Mouse (Mus musculus) hematopoietic stem cell, adult 5-6 weeks (primary cell): ENCODE data around the gene Serpinb1a. TPM values are rescaled to one million over a fixed set of nuclear protein-coding genes. Genes with fewer than 3 reads are reported as not detected.

Experiments used
- ATAC-seq, 2 experiments: fragments of 125-278 bp in 1 of 2; replicated peaks in 1 of 2; 2 replicates each; pipeline ENCODE4 v1.8.0; 2016 to 2017; ENCODE audit warnings: inconsistent platforms in 2 of 2, mild to moderate bottlenecking in 2 of 2, moderate number of reproducible peaks in 2 of 2, low read depth in 1 of 2, moderate TSS enrichment in 1 of 2; ENCODE audit not compliant: low FRiP score in 2 of 2, poor library complexity in 2 of 2, severe bottlenecking in 2 of 2, insufficient read depth in 1 of 2, low TSS enrichment in 1 of 2
- total RNA-seq: library from RNA; stranded (forward); fragments of 172-1452, 232-1000 nt; gene quantifications from 2 replicates; pipeline ENCODE4 v1.2.3, GENCODE M21; 2017

Serpinb1a gene
- total RNA-seq, 1 experiment from 2014 or later, result 253 TPM

- ATAC-seq, result no peak
These were observed 31.7 kb downstream of the Serpinb1a start for GRCm38 (mm10) chr13:32819241-32819640.

DNA sequence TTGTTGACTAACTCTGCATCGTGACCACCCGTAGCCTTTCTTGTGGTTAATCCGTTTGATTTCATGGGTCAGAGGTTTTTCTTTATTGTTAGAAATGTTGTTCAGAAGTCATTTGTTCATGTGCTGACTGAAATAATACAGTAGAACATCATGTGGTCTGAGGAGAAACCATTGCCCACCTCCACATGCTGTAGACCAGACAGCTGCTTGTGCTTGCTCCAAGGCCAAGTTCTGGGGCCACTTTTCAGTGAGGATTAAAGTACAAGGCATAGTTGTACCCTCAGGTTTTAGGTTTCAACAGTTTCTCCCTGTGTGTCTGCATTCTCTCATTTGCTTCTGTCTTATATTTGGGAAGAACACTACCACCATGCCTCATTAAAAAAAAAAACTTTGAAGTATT, 43.4 kb downstream of the Serpinb1a start:
- no peak for ATAC-seq

GRCm38 (mm10) chr13:32806820-32807219, 44.2 kb downstream of the Serpinb1a start:
- ATAC-seq, result no peak

GRCm38 (mm10) chr13:32803701-32804345, 47.2 kb downstream of the Serpinb1a start:
- no peak for ATAC-seq

GRCm38 (mm10) chr13:32802259-32803081, 48.5 kb downstream of the Serpinb1a start, which contains the start of gene D930007J09Rik:
Gene D930007J09Rik (minus strand): TSS chr13:32802849.
- ATAC-seq, result peak in 1 of 2 experiments; percentile 8; a peak in 1 of 4 replicates

DNA sequence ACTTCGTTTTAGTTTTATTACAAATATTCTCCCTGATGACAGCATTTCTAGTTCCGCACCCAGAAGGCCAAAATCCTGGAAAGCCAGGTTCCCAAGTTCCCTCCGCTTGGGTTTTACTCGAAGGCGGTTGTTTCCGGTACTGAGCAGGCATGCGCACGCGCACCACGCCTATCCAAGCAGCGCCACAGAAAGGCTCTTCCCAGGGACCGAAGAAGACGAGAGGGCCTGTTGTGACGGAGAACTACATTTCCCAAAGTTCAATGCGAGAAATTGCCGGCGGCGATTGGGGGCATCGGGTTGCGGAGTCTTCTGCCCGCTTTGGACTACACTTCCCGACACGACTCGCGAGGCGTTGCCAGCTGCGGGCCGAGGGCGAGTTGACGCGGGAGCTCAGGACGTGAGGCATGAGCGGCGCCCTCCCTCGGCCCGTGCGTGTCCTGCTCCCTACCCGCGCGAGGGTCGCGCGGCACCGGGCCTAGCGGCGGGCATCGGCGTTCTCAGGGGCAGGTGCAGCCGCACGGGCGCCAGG, 49.2 kb downstream of the Serpinb1a start, which contains the start of gene Wrnip1:
Wrnip1 (plus strand) TSS at position 346 of the 529 bp plus-strand sequence.
- peak; percentile 94 to 95 for ATAC-seq

GRCm38 (mm10) chr13:32800859-32801258, 50.1 kb downstream of the Serpinb1a start:
- peak; percentile 73 to 87 for ATAC-seq

DNA sequence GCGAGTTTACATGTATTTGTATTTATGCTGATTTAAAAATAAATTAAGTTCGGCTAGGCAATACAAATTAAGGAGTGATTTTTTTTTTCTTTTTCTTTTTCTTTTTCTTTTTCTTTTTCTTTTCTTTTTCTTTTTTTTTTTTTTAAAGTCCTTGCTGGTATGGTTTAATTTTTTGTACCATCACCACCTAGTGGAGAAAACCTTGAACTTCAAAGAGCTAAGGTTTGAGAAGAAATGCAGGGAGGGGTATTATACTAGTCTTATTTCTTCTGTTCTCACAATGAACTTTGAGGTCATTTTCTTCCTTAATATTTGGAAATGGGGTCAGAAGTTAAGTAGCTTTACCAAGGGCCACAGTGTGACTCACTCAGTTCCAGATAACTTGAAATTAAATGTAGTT, 51.9 kb downstream of the Serpinb1a start:
- no peak for ATAC-seq

DNA sequence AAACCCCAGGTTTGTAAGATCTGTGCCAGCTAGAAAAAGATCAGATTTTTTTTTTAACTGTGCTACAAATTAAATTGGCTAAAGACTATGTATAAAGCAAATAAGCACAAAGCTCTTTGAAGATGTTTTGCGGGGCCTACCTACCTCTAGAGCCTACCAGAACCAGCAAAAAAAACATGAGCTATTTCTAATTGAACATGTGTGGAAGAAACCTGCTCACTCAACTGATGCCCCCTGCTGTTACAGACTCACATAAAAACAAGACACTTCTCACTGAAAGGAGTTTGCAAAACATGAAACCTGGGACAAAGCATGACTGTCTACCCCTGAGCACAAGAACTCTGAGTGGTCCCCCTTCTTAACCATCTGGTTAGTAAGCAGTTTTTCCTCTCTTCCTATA, 53.9 kb downstream of the Serpinb1a start:
- ATAC-seq, result no peak

GRCm38 (mm10) chr13:32795166-32795565, 55.8 kb downstream of the Serpinb1a start:
- ATAC-seq, result no peak

DNA sequence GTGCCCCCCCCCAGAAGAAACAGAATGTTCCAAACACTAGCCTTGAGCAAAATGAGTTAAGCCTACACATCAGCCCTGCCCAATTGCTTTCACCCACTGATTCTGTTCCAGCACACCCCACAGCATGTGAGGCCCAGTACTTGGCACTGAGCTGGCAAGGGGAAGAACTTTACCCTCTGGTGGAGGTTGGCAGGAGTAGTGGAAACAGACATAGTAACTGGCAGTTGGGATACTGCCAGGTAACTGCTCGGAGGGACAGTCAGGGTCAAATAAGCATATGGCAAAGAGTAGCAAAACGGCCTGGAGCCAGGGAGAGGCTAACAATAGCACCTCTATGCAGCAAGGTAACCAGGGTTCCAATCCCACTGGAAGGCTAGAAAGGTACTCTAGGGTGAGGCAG, 56.4 kb downstream of the Serpinb1a start:
- ATAC-seq, result no peak

Other genes starting within 250 kb of the Serpinb1a start
- gene Mylk4, start 67.2 kb downstream of the Serpinb1a start, total RNA-seq, result not detected in 2 replicates
- 41.8 and 46.3 TPM in 2 replicates for gene Wrnip1, start 49.1 kb downstream of the Serpinb1a start, total RNA-seq
- 1.1 TPM in 1 of 2 replicates, not detected in the other for gene D930007J09Rik, start 48.3 kb downstream of the Serpinb1a start, total RNA-seq
- not detected in 2 replicates for gene Serpinb1c, start 47.0 kb upstream of the Serpinb1a start, total RNA-seq
- gene Serpinb6b, start 114.0 kb upstream of the Serpinb1a start, total RNA-seq, result 34.6 and 52.6 TPM in 2 replicates
- gene Serpinb9, start 152.1 kb upstream of the Serpinb1a start, total RNA-seq, result 17.5 and 22.2 TPM in 2 replicates
- not detected in 2 replicates for gene Serpinb9b, start 176.2 kb upstream of the Serpinb1a start, total RNA-seq
- gene Serpinb1b, start 227.4 kb upstream of the Serpinb1a start, total RNA-seq, result not detected in 2 replicates